Mouse (Mus musculus) E14TG2a.4 (cell line): Measurements from ENCODE around the gene Sptbn4.
A peak's percentile ranks its signal among the peaks of the same experiment; 100 is the strongest.

ENCODE experiments used
- H3K27me3 ChIP-seq: 2 replicates; pipeline ENCODE4 v1.6.1; 2014; ENCODE audit warnings: low read length, control low read depth; ENCODE audit not compliant: insufficient read depth
- H3K36me3 ChIP-seq: 2 replicates; pipeline ENCODE4 v1.6.1; 2014; ENCODE audit warnings: low read length, control low read depth; ENCODE audit not compliant: insufficient read depth
- H3K4me1 ChIP-seq: replicated peaks from 2 replicates; pipeline ENCODE4 v1.6.1; 2014; ENCODE audit warnings: low read depth, low read length, control low read depth
- H3K4me3 ChIP-seq: replicated peaks from 2 replicates; pipeline ENCODE4 v1.5.1; 2014; ENCODE audit warnings: mild to moderate bottlenecking, low read length
- H3K9me3 ChIP-seq: 2 replicates; pipeline ENCODE4 v1.6.1; 2014; ENCODE audit warnings: low read length, control low read depth
- CTCF ChIP-seq: conservative IDR thresholded peaks from 2 replicates; pipeline ENCODE4 v1.5.1; 2014; ENCODE audit warnings: low read length
- NANOG ChIP-seq: IDR thresholded peaks from 2 replicates; pipeline ENCODE4 v1.6.1; 2014; ENCODE audit warnings: borderline replicate concordance, low read length, mixed read lengths
- POU5F1 ChIP-seq: IDR thresholded peaks from 2 replicates; pipeline ENCODE4 v1.6.1; 2014; ENCODE audit warnings: low read length, borderline replicate concordance

The Sptbn4 gene

GRCm38 (mm10) chr7:27406481-27406880, 41.0 kb downstream of the Sptbn4 start:
- H3K4me1 ChIP-seq = peaks cover 51% of the 10 kb centered on the region
- no peak for TF ChIP-seq NANOG
- TF ChIP-seq CTCF = peak; percentile 71
- H3K27me3 ChIP-seq = peaks cover 49% of the 10 kb centered on the region
- peaks cover 2% of the 10 kb centered on the region for H3K36me3 ChIP-seq
- no peaks in the 10 kb centered on the region; the same call in 1 of the 2 replicates for H3K9me3 ChIP-seq
- no peak overlapping the region for H3K4me3 ChIP-seq

- peaks cover 51% of the 10 kb centered on the region for H3K4me1 ChIP-seq
- TF ChIP-seq CTCF (no peak), POU5F1 (no peak), NANOG (no peak)
- peak overlapping the region; percentile 83 for H3K4me3 ChIP-seq
- H3K27me3 ChIP-seq = peaks cover 41% of the 10 kb centered on the region
- H3K36me3 ChIP-seq = peaks cover 18% of the 10 kb centered on the region
- H3K9me3 ChIP-seq = no peaks in the 10 kb centered on the region; the same call in 1 of the 2 replicates
These were observed 43.1 kb downstream of the Sptbn4 start for GRCm38 (mm10) chr7:27404203-27404942.

DNA sequence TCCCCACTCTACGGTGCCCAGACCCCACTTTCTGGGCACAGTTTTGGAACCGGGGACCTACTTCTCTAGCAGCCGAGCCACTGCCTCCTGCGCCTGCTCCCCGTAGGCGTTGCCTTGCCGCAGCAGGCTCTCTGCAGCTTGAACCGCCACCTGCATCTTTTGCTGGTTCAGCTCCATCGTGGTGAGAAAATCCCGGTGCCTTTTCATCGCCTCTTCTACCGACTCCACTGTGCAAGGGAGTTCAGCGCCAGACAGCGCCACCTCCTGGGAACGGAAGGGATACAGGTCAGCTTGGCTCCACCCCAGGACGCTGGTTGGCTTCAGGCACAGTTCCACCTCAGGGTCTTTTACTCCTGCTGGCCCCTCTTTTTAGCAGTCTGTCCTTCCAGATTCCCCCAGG, 44.8 kb downstream of the Sptbn4 start:
- TF ChIP-seq POU5F1 (no peak), NANOG (no peak), CTCF (peak; percentile 86)
- H3K27me3 ChIP-seq = peaks cover 28% of the 10 kb centered on the region
- H3K4me1 ChIP-seq = peaks cover 54% of the 10 kb centered on the region
- peak overlapping the region; percentile 62 for H3K4me3 ChIP-seq
- peaks cover 20% of the 10 kb centered on the region for H3K36me3 ChIP-seq
- H3K9me3 ChIP-seq = no peaks in the 10 kb centered on the region; the same call in 1 of the 2 replicates

- TF ChIP-seq CTCF = no peak
- no peak for TF ChIP-seq NANOG
- no peak for TF ChIP-seq POU5F1
- Histone ChIP-seq H3K9me3 (no peaks in the 10 kb centered on the region), H3K4me1 (peaks cover 61% of the 10 kb centered on the region), H3K36me3 (peaks cover 20% of the 10 kb centered on the region), H3K4me3 (no peak overlapping the region), H3K27me3 (peaks cover 12% of the 10 kb centered on the region)
These were observed 46.9 kb downstream of the Sptbn4 start for GRCm38 (mm10) chr7:27400545-27400944.

DNA sequence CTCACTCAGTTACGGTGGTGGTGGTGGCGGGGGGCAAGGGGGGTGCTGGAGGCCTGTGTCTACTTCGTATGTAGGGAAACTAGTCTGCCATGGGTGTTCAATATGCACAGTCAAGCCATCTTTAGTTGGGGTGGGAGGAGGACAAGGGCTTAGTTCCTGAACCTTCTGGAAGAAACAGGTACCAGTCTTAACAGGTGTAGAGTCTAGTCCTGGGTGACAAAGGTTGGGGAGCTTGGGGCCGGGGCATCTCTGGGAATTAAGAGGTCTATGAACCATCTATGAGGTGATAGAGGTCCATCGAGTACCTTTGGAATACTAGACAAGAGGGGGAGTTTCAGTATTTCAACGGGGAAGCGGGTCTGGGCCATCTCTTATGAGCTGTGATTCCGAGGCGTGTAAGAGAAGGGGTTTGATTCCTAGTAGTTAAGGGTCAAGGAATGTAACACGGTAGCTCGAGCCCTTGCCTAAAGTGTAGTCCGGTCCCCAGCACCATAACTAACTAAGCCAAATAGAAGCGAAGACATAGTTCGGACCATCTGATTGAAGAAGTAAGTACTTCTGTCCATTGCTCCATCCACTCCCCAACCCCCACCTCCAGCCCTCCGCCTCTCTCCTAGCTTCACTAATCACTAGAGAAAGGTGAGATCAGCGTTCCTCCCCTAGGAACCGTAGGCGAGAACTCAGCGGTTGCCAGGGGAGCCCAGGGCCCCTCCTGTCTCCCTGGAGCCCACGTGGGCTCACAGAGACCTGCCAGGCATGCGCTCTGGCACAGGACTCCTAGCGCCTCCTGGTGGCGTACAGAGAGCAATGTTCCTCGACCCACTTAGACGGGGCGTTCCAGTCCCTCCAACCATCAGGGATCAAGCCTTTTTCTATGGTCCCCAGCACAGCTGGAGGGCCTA, 50.2 kb downstream of the Sptbn4 start:
- Histone ChIP-seq H3K9me3 (no peaks in the 10 kb centered on the region), H3K4me3 (peak overlapping the region; percentile 74), H3K4me1 (peaks cover 71% of the 10 kb centered on the region), H3K27me3 (no peaks in the 10 kb centered on the region), H3K36me3 (peaks cover 26% of the 10 kb centered on the region)
- TF ChIP-seq NANOG (no peak), CTCF (peak; percentile 82)

DNA sequence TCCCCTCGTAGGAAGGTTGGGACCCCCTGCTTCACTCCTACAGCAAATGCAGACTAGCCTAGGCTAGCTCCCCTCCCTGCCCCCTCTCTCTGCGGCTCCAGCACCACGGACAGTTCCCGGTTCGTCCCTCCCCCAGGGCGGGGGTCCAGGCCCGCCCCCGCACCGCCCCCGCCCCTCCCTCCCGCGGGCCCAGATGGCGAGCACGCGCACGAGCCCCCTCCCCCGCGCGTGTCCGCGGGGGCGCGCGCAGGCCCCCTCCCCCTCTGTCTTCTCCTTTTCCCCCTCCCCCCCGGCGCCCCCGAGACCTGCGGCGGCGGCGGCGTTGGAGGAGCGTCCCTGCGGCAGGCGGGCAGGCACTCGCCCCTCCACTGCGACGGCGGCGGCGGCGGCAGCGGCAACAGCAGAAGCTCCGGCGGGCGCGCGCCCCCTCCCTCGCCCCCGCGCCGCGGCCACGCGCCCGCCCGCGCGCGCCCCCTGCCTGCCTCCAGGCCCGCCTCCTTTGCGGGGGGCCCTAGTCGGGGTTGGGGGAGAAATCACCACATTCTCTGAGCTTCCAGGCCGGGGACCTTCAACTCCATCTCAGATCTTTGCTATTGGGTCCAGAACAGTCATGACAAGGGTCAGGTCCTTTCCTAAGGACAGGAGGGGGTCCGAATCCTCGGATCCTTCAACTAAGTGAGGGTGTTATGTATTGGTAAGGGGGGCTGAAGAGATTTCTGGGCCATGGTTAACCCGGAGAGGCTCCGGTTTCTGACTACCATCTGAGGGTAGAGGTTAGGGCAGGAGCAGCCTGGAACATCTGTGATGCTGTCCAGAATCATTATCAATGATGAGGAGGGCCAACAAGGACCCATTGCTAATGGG, 51.1 kb downstream of the Sptbn4 start:
- peak overlapping the region; percentile 80 for H3K4me3 ChIP-seq
- H3K36me3 ChIP-seq = peaks cover 26% of the 10 kb centered on the region
- TF ChIP-seq CTCF (no peak), NANOG (no peak), POU5F1 (no peak)
- peaks cover 70% of the 10 kb centered on the region for H3K4me1 ChIP-seq
- H3K9me3 ChIP-seq = no peaks in the 10 kb centered on the region
- no peaks in the 10 kb centered on the region for H3K27me3 ChIP-seq

- no peaks in the 10 kb centered on the region for H3K27me3 ChIP-seq
- peaks cover 26% of the 10 kb centered on the region for H3K36me3 ChIP-seq
- TF ChIP-seq NANOG = no peak
- TF ChIP-seq POU5F1 = no peak
- no peak for TF ChIP-seq CTCF
- H3K4me1 ChIP-seq = peaks cover 67% of the 10 kb centered on the region
- no peaks in the 10 kb centered on the region for H3K9me3 ChIP-seq
- H3K4me3 ChIP-seq = peak overlapping the region; percentile 80
These were observed 51.8 kb downstream of the Sptbn4 start for GRCm38 (mm10) chr7:27395521-27396183.
